Mouse (Mus musculus) embryonic fibroblast, embryonic 13.5 days (primary cell): ENCODE measurements around the gene Rhebl1.

Experiments used
- CTCF ChIP-seq: IDR thresholded peaks from 2 replicates; pipeline ENCODE4 v1.5.1; 2011; ENCODE audit warnings: mild to moderate bottlenecking, control low read depth, low read length, moderate library complexity, borderline replicate concordance; ENCODE audit not compliant: insufficient read depth
- POLR2A ChIP-seq: IDR thresholded peaks from 2 replicates; pipeline ENCODE4 v1.6.1; 2011; ENCODE audit warnings: low read depth, mild to moderate bottlenecking, control low read depth, low read length, moderate library complexity

GRCm38 (mm10) chr15:98849165-98849564 lies 45.2 kb downstream of the Rhebl1 start:
- TF ChIP-seq CTCF (no peak), POLR2A (no peak)
